Mouse (Mus musculus): ENCODE data around the gene Pgs1. TPM values are rescaled to one million over a fixed set of nuclear protein-coding genes. Genes with fewer than 3 reads are reported as not detected.

Pgs1 gene
- polyA plus RNA-seq, 3 experiments from 2014 or later, result 26.4 to 38.4 (median 36.7) TPM

DNA sequence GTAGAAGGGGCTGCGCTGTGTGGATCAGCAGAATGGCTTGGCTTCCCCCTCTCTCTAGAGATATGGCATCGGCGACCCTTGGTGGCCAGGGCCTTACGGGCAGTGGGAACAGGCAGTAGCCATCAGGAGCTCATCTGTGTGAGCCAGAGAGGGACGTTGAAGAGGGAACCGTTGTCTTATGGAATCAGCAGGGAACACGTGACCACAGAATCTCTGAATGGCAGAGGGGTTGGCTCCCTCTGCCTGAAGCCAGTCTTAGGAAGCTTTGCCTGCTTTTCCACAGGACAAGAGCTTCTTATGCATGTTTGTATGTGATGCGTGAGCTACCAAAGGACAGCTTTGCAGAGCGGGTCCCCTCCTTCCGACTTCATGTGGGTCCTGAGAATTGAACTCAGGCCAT lies 72.8 kb downstream of the Pgs1 start:
- ATAC-seq, result no peak

- ATAC-seq, result no peak
Observed at GRCm38 (mm10) chr11:118060038-118060437, 73.9 kb downstream of the Pgs1 start.

GRCm38 (mm10) chr11:118067588-118067987 lies 81.5 kb downstream of the Pgs1 start:
- no peak for ATAC-seq

- no peak for ATAC-seq
Observed at GRCm38 (mm10) chr11:118068812-118069332, 82.8 kb downstream of the Pgs1 start.

- ATAC-seq, result no peak
Observed at GRCm38 (mm10) chr11:118071227-118071912, 85.3 kb downstream of the Pgs1 start.

Other genes with a start within 250 kb of the Pgs1 start
- 10 to 100 TPM; 32.9 to 40.0 (median 39.0) TPM for gene Tmc8, start 204.2 kb upstream of the Pgs1 start, polyA plus RNA-seq (2017; shearing (Covaris generic))
- gene Tmc6, start 204.1 kb upstream of the Pgs1 start, polyA plus RNA-seq (2017; shearing (Covaris generic)), result 100 to 1,000 TPM in 2 of 3 experiments, 10 to 100 TPM in 1; 90.7 to 159 (median 116) TPM
- 1 to 10 TPM in 2 of 3 experiments, under 1 TPM in 1; 0.57 to 1.3 (median 1.3) TPM for gene 6030468B19Rik, start 188.6 kb upstream of the Pgs1 start, polyA plus RNA-seq (2017; shearing (Covaris generic))
- gene Gm20708, start 176.6 kb upstream of the Pgs1 start, polyA plus RNA-seq (2017; shearing (Covaris generic)), result 1 to 10 TPM; 3.1 to 5.0 (median 4.9) TPM
- gene Syngr2, start 176.6 kb upstream of the Pgs1 start, polyA plus RNA-seq (2017; shearing (Covaris generic)), result 100 to 1,000 TPM in 1 of 3 experiments, 10 to 100 TPM in 2; 86.3 to 118 (median 89.8) TPM
- gene Afmid, start 160.4 kb upstream of the Pgs1 start, polyA plus RNA-seq (2017; shearing (Covaris generic)), result 10 to 100 TPM; 32.7 to 39.5 (median 35.4) TPM
- 100 to 1,000 TPM in 1 of 3 experiments, 10 to 100 TPM in 2; 27.3 to 126 (median 52.4) TPM for gene Tk1, start 160.2 kb upstream of the Pgs1 start, polyA plus RNA-seq (2017; shearing (Covaris generic))
- gene Birc5, start 137.0 kb upstream of the Pgs1 start, polyA plus RNA-seq (2017; shearing (Covaris generic)), result 100 to 1,000 TPM in 1 of 3 experiments, 10 to 100 TPM in 2; 16.8 to 256 (median 23.6) TPM
- gene Tmem235, start 125.5 kb upstream of the Pgs1 start, polyA plus RNA-seq (2017; shearing (Covaris generic)), result not detected
- gene Tha1, start 112.8 kb upstream of the Pgs1 start, polyA plus RNA-seq (2017; shearing (Covaris generic)), result 10 to 100 TPM in 1 of 3 experiments, 1 to 10 TPM in 2; 8.5 to 12.7 (median 9.3) TPM
- 10 to 100 TPM; 21.7 to 47.4 (median 28.6) TPM for gene Socs3, start 16.2 kb upstream of the Pgs1 start, polyA plus RNA-seq (2017; shearing (Covaris generic))
- gene Dnah17, start 144.3 kb downstream of the Pgs1 start, polyA plus RNA-seq (2017; shearing (Covaris generic)), result under 1 TPM; 0.11 to 0.73 (median 0.60) TPM

Measured in inflammation-experienced regulatory T-cells, adult 6 months (primary cell).